Mouse (Mus musculus) cerebellum, adult (tissue): ENCODE results near the gene Vmn2r28.
"Not testable (repeated sequence)": the region's sequence is repeated elsewhere in the genome, so short reads cannot be mapped to it uniquely, and the experiment has no call there.

Experiments
- ATAC-seq: cut with Nextera tagmentation; 2 replicates; pipeline ENCODE4 v1.9.2; 2017; ENCODE audit warnings: mild to moderate bottlenecking, moderate library complexity, mixed read lengths; ENCODE audit not compliant: insufficient number of reproducible peaks, low FRiP score, low TSS enrichment

Vmn2r28 gene

GRCm38 (mm10) chr7:5493856-5494255, at the start of gene Vmn2r28:
TSS of gene Vmn2r28 (minus strand) at chr7:5493956.
- not testable (repeated sequence) for ATAC-seq

- ATAC-seq, result not testable (repeated sequence)
Observed at GRCm38 (mm10) chr7:5540770-5541436, 47.1 kb upstream of the Vmn2r28 start.

- ATAC-seq, result no peak
Observed at GRCm38 (mm10) chr7:5456674-5457073, 37.1 kb downstream of the Vmn2r28 start, which contains the start of gene Vmn1r59. TSS of gene Vmn1r59 (minus strand) at chr7:5456774.

- not testable (repeated sequence) for ATAC-seq
Observed at GRCm38 (mm10) chr7:5454011-5454410, 39.7 kb downstream of the Vmn2r28 start.

DNA sequence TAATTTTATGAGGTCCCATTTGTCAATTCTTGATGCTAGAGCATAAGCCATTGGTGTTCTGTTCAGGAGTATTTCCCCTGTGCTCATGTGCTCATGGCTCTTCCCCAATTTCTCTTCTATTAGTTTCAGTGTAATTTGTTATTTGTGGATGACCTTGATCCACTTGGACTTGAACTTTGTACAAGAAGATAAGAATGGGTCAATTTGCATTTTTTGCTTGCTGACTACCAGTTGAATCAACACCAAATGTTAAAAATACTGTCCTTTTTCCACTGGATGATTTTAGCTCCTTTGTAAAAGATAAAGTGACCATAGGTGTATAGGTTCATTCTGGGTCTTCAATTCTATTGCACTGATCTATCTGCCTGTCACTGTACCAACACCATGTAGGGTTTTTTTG, 45.1 kb downstream of the Vmn2r28 start:
- no peak for ATAC-seq
